Mouse (Mus musculus): ENCODE data around the gene Avl9.

Gene Avl9

DNA sequence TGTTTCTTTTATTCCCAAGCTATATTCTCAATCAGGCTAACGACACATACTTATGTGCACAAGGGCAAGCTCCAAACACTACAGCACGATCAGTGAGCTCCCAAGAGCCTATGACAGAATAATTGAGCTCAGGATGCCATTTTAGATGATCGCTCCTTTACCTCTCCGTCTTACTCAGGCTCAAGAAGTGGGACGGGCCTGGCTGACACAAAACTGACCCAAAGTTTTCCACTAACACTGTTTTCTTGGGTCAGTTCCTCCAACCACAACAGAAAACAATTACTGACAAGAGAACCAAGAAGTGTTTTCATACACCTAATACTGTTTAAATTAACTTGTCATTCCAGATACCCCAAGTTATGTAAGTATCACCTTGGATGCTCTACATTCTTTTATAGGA, 80.1 kb downstream of the Avl9 start:
- no peak for DNase-seq (ENCODE audit: low spot score)

DNA sequence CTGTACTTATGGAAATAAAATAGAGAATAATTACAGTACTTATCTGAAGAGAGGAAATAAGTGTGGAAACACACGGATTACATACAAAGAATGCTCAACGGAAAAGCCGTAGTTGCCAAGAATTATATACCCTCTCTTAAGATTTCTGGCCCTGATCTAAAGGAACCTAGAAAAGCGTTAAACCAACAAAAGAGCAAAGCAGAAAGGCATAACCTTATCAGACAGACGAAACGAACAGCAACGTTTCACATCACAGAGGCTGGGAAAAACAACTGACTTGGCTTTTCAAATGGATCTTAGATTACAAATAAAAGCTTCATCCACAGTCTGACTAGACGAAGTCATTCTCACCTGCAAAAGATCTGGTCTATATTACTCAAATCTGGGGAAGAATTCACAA, 81.5 kb downstream of the Avl9 start:
- no peak for DNase-seq (ENCODE audit: low spot score)

DNA sequence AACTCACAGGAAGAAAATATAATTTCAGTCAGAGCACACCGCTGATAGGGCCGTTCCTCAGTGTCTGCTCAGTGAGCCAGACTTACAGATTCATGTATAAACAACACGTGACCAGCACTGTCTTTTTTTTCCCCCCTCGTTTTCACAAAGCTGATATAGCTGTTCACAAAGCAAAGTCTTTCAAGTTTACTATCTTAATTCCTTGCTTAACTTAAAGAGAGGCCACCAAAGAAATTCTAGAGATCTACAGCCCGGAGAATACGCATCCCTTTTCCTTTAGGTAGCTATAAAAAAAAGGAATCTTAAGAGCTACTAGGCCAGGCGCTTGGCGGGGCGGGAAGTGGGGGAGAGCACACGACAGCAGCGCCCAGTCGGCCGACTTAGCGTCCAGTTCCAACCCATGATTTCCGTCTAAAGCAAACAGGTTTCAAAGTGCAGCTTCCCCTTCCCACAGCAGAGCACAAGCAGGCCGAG, 82.0 kb downstream of the Avl9 start:
- DNase-seq (ENCODE audit: low spot score), result peak; percentile 41

GRCm38 (mm10) chr6:56797311-56798151, 82.8 kb downstream of the Avl9 start, which contains the start of gene Kbtbd2:
Gene Kbtbd2, minus strand, starts transcription at chr6:56797813.
- DNase-seq (ENCODE audit: low spot score), result peak; percentile 91

- peak; percentile 36 for DNase-seq (ENCODE audit: low spot score)
These were observed 83.4 kb downstream of the Avl9 start for GRCm38 (mm10) chr6:56798152-56798465.

DNA sequence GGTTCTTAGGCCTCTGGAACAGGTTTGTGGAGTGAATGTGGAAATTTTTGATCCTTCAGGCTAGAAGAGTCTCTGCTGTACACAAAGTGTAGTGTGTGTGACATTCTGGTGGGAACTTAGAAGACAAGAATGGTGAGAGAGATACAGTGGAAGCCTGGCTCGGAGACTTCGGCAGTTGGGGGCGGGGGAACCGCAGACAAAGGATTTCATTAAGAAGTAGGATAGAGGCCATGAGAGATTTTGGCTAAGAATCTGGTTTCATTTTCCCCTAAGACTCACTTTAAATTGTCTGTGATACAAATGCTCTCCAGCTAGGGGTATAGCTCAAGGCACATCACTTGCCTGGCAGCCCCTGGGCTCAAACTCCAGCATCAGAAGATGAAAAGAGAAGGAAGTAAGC, 90.3 kb downstream of the Avl9 start:
- no peak for DNase-seq (ENCODE audit: low spot score)

GRCm38 (mm10) chr6:56806195-56806594, 91.5 kb downstream of the Avl9 start:
- DNase-seq (ENCODE audit: low spot score), result no peak

DNA sequence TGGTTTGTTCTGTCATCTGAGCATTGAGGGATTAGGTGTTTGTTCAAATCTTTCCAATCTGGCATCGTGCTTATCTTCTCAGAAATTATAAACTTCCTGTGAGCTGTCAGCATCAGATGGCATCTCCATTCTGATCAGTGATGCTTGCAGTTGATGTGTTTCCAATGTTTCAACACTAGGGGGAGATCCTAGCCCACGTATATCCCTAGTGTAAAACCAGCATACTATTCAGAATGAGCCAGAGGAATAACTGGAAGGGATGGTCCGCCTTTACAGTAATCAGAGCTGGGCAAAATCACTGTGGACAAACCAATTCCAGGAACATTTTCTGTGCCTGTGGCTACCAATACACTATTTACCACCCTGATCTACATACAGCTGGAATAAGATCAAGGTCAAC, 94.0 kb downstream of the Avl9 start:
- no peak for DNase-seq (ENCODE audit: low spot score)

Data from testis, postnatal 14 days (tissue).